Mouse (Mus musculus): ENCODE data around the gene Mta2. TPM values are rescaled to one million over a fixed set of nuclear protein-coding genes. Genes with fewer than 3 reads are reported as not detected.
A peak's percentile ranks its signal among the peaks of the same experiment; 100 is the strongest.

Gene Mta2
- total and polyA plus RNA-seq, 3 experiments: 116 to 171 (median 167) TPM

DNA sequence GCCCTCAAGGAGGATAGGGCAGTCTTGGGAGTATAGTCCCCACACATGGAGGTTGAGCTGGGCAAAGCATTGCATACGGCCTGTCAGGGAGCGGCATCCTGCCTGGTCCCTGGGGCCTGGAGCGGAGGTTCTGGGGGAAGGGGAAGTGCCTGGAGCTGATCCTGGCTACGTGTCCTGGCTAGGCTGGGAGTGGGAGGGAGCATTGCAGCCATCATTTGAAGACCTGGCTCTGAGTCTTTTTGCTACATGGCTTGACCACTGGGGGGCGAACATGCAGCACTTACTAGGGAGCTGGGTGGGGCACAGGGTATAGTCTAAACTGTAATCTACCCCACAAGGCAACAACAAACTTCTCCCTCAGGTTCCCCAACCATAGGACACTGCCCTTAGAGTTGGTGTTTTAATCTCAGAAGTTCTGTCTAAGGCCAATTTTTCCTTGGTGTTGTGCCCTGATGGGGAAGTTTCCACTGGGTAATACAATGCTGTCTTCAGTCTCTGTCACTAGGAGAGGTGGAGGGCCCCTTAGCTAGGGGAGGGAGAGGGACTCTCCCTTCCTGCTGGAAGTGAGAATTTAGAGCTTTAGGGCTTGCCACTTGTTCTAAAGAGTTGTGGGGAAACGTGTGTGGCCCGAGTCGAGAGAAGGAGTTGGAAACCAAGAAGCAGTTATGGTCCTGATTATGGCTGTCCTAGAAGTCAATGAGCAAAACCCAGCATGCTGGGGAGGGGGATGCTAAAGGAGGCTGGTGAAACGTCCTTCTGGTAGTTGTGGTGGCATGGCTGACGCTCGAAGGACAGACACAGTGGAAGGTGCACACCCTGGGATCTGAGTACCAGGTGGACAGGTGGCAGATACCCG, 51.3 kb downstream of the Mta2 start:
- no peaks in the 10 kb centered on the region for H3K79me2 ChIP-seq (ENCODE audit: control insufficient read depth, insufficient read depth, low read length, poor library complexity)
- no peak overlapping the region for H3K27ac ChIP-seq (ENCODE audit: control insufficient read depth, low read depth, low read length)
- peak; percentile 88 for DNase-seq (ENCODE audit: low read depth, low spot score)
- peaks cover 6 to 21% of the 10 kb centered on the region in 2 experiments for H3K4me1 ChIP-seq (ENCODE audit: control insufficient read depth in 1 of 2, insufficient read depth in 2 of 2, low read length in 2 of 2)
- no peak overlapping the region for H3K9ac ChIP-seq (ENCODE audit: control insufficient read depth, low read depth, low read length, poor library complexity, severe bottlenecking)
- H3K27me3 ChIP-seq (ENCODE audit: control insufficient read depth in 1 of 2, insufficient read depth in 2 of 2, low read length in 2 of 2): no peaks in the 10 kb centered on the region; a peak in 1 of 4 replicates
- no peaks in the 10 kb centered on the region for H3K9me3 ChIP-seq (replicated peaks; ENCODE audit: insufficient read depth, low read length)
- H3K4me3 ChIP-seq (ENCODE audit: control insufficient read depth in 1 of 2, insufficient read depth in 1 of 2, low read depth in 2 of 2, low read length in 2 of 2): no peak overlapping the region
- H3K36me3 ChIP-seq (ENCODE audit: control insufficient read depth in 1 of 2, insufficient read depth in 2 of 2, low read length in 2 of 2): peaks cover 0 to 10% of the 10 kb centered on the region in 2 experiments; a peak in 2 of 4 replicates
- TF ChIP-seq SMC3 (IDR thresholded peaks at IDR 0.05; ENCODE audit: low read depth, low read length): peak; percentile 99
- TF ChIP-seq CTCF (IDR thresholded peaks at IDR 0.05 in 2 of 3, conservative IDR thresholded peaks at IDR 0.05 in 1 of 3; ENCODE audit: control insufficient read depth in 1 of 3, insufficient read depth in 1 of 3, low read depth in 2 of 3, low read length in 3 of 3, poor library complexity in 1 of 3, severe bottlenecking in 1 of 3): peak; percentile 84 to 98 (median 91)
- 0 out of 2 replicates have a peak, but pooled peaks have one; percentile 21 for TF ChIP-seq MXI1 (IDR thresholded peaks at IDR 0.05; ENCODE audit: low read depth, low read length)
- TF ChIP-seq RAD21 (IDR thresholded peaks at IDR 0.05; ENCODE audit: low read depth, low read length): peak; percentile 99
- TF ChIP-seq TBP (IDR thresholded peaks at IDR 0.05; ENCODE audit: low read depth, low read length): no peak
- 0 out of 2 replicates have a peak, but pooled peaks have one; percentile 12 for TF ChIP-seq TCF12 (IDR thresholded peaks at IDR 0.05; ENCODE audit: low read depth, low read length)
- TF ChIP-seq USF2 (IDR thresholded peaks at IDR 0.05; ENCODE audit: borderline replicate concordance in 1 of 2, insufficient read depth in 1 of 2, low read depth in 1 of 2, low read length in 2 of 2): no peak
- TF ChIP-seq ETS1 (IDR thresholded peaks at IDR 0.05; ENCODE audit: low read depth, low read length): 0 out of 2 replicates have a peak, but pooled peaks have one; percentile 13
- TF ChIP-seq GATA1 (IDR thresholded peaks at IDR 0.05; ENCODE audit: low read depth, low read length): no peak
- TF ChIP-seq CHD2 (IDR thresholded peaks at IDR 0.05; ENCODE audit: low read length): no peak
- 0 out of 2 replicates have a peak, but pooled peaks have one; percentile 40 for TF ChIP-seq RCOR1 (IDR thresholded peaks at IDR 0.05; ENCODE audit: low read depth, low read length)
- TF ChIP-seq POLR2AphosphoS2 (IDR thresholded peaks at IDR 0.05; ENCODE audit: low read length): no peak
- 0 out of 2 replicates have a peak, but pooled peaks have one; percentile 22 for TF ChIP-seq ZNF384 (IDR thresholded peaks at IDR 0.05; ENCODE audit: low read depth, low read length)
- TF ChIP-seq ELF1 (IDR thresholded peaks at IDR 0.05; ENCODE audit: low read depth, low read length): no peak
- TF ChIP-seq MYB (IDR thresholded peaks at IDR 0.05; ENCODE audit: low read depth, low read length): 0 out of 2 replicates have a peak, but pooled peaks have one; percentile 33
- TF ChIP-seq EP300 (IDR thresholded peaks at IDR 0.05; ENCODE audit: low read depth in 1 of 2, low read length in 2 of 2): 0 out of 4 replicates have a peak, but pooled peaks have one; percentile 14 to 16
- TF ChIP-seq ZC3H11A (IDR thresholded peaks at IDR 0.05; ENCODE audit: low read depth, low read length): peak; percentile 99
- TF ChIP-seq SIN3A (IDR thresholded peaks at IDR 0.05; ENCODE audit: low read length): peak; percentile 77
- peak; percentile 94 for TF ChIP-seq MAZ (IDR thresholded peaks at IDR 0.05; ENCODE audit: low read depth, low read length)

DNA sequence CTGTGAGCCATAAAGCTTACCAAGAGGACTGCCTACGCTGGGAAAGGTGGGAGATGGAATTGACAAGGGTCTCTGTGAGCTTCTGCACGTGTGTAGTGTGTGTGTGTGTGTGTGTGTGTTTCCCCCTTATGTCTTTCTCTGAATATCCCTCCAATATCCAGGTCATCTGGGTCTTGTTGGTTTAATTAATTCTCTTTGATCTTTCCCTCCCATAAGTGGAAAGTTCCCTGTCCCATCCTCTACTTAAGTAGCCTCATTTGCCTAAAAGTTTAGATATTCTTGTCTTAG, 51.9 kb downstream of the Mta2 start:
- peaks cover 0 to 16% of the 10 kb centered on the region in 2 experiments; a peak in 2 of 4 replicates for H3K36me3 ChIP-seq (ENCODE audit: control insufficient read depth in 1 of 2, insufficient read depth in 2 of 2, low read length in 2 of 2)

More for the DNA sequence above, 51.9 kb downstream of the Mta2 start:
- H3K4me1 ChIP-seq (ENCODE audit: control insufficient read depth in 1 of 2, insufficient read depth in 2 of 2, low read length in 2 of 2): peaks cover 9 to 27% of the 10 kb centered on the region in 2 experiments
- no peak for DNase-seq (ENCODE audit: low read depth, low spot score)
- no peaks in the 10 kb centered on the region for H3K9me3 ChIP-seq (replicated peaks; ENCODE audit: insufficient read depth, low read length)
- H3K9ac ChIP-seq (ENCODE audit: control insufficient read depth, low read depth, low read length, poor library complexity, severe bottlenecking): no peak overlapping the region
- H3K79me2 ChIP-seq (ENCODE audit: control insufficient read depth, insufficient read depth, low read length, poor library complexity): no peaks in the 10 kb centered on the region
- H3K4me3 ChIP-seq (ENCODE audit: control insufficient read depth in 1 of 2, insufficient read depth in 1 of 2, low read depth in 2 of 2, low read length in 2 of 2): no peak overlapping the region
- no peak overlapping the region for H3K27ac ChIP-seq (ENCODE audit: control insufficient read depth, low read depth, low read length)
- TF ChIP-seq ETS1 (IDR thresholded peaks at IDR 0.05; ENCODE audit: low read depth, low read length) (no peak), CHD1 (IDR thresholded peaks at IDR 0.05; ENCODE audit: low read depth, low read length) (no peak), GATA1 (IDR thresholded peaks at IDR 0.05; ENCODE audit: low read depth, low read length) (no peak), RAD21 (IDR thresholded peaks at IDR 0.05; ENCODE audit: low read depth, low read length) (no peak), GABPA (IDR thresholded peaks at IDR 0.05; ENCODE audit: low read depth, low read length) (no peak), POLR2AphosphoS5 (IDR thresholded peaks at IDR 0.05; ENCODE audit: borderline replicate concordance, low read depth, low read length) (no peak), SIN3A (IDR thresholded peaks at IDR 0.05; ENCODE audit: low read length) (no peak), SMC3 (IDR thresholded peaks at IDR 0.05; ENCODE audit: low read depth, low read length) (no peak), E2F4 (IDR thresholded peaks at IDR 0.05; ENCODE audit: borderline replicate concordance, low read depth, low read length) (no peak)
- no peaks in the 10 kb centered on the region; a peak in 1 of 4 replicates for H3K27me3 ChIP-seq (ENCODE audit: control insufficient read depth in 1 of 2, insufficient read depth in 2 of 2, low read length in 2 of 2)
